Mouse (Mus musculus) forebrain, embryonic 10.5 days (tissue): ENCODE results near the gene Mtch1. TPM values are rescaled to one million over a fixed set of nuclear protein-coding genes. Genes with fewer than 3 reads are reported as not detected.
"Not testable (repeated sequence)": the region's sequence is repeated elsewhere in the genome, so short reads cannot be mapped to it uniquely, and the experiment has no call there.

Source experiments
- DNase-seq: peaks from one replicate; pipeline ENCODE4 v3.0.0-alpha.2; 2017; ENCODE audit warnings: low spot score; ENCODE audit errors: extremely low spot score
- H3K27ac ChIP-seq: fragments of 300-500 bp; sonication (generic); 2 replicates; pipeline ENCODE4 v1.5.1; 2016; ENCODE audit warnings: mild to moderate bottlenecking
- H3K27me3 ChIP-seq: fragments of 300-500 bp; sonication (generic); 2 replicates; pipeline ENCODE4 v1.6.1; 2016; ENCODE audit warnings: mild to moderate bottlenecking; ENCODE audit not compliant: poor library complexity, severe bottlenecking
- H3K36me3 ChIP-seq: fragments of 300-500 bp; sonication (generic); replicated peaks from 2 replicates; pipeline ENCODE4 v1.6.1; 2016; ENCODE audit warnings: mild to moderate bottlenecking, moderate library complexity
- H3K4me1 ChIP-seq: fragments of 300-500 bp; sonication (generic); 2 replicates; pipeline ENCODE4 v1.6.1; 2016
- H3K4me3 ChIP-seq: fragments of 300-500 bp; sonication (generic); 2 replicates; pipeline ENCODE4 v1.5.1; 2016; ENCODE audit warnings: mild to moderate bottlenecking, moderate library complexity
- H3K9me3 ChIP-seq: fragments of 300-500 bp; sonication (generic); 2 replicates; pipeline ENCODE4 v1.6.1; 2016; ENCODE audit warnings: mild to moderate bottlenecking, moderate library complexity
- WGBS: fragments of 180-500 bp; shearing (Covaris S2); methylation state at CpG from one replicate; pipeline ENCODE4 v1.1.7; 2016; 5-methylcytosine and 5-hydroxymethylcytosine counted together
- polyA plus RNA-seq: library from polyadenylated mRNA; unstranded; fragments of >200 nt; fragmentation: Nextera tagmentation; extraction: Ambion mirVana; gene quantifications from 2 replicates; pipeline ENCODE4 v1.2.1, GENCODE M21; 2016

Mtch1 gene
- polyA plus RNA-seq, 1 experiment from 2014 or later: 255 TPM

DNA sequence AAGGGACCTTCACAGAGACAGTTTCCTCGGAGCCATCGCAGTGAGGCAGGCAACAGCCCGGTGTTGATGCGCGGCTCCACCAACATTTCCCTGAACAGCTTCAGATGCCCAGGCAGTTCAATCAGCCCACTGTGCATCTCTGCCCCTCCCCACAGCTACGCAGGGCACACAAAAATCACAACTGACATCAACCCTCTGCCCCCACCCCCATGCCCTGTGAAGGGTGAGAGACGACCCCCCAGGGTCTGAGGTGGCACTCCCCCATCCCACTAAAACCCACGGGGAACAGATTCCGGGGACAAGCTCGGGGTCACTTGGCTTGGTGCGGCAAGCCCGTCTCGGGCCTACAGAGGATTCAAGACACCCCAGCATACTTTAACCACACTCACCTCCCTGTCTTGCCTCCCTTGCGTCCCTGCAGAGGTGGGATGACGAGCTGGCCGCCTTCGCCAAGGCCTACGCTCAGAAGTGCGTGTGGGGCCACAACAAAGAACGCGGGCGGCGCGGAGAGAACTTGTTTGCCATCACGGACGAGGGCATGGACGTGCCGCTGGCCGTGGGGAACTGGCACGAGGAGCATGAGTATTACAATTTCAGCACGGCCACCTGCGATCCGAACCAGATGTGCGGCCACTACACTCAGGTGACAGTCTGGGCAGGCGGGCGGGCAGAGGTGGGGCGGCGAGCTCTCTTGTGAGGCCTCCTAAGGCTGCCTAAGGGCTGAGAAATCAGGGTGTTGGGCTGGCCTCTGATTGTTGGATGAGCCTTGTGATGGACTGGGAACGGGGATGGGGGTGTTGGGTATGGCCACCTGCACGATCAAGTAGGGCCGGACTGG is 25.8 kb downstream of the Mtch1 start:
- peaks cover 79% of the 10 kb centered on the region for H3K27me3 ChIP-seq
- peaks cover 49% of the 10 kb centered on the region for H3K4me1 ChIP-seq
- H3K9me3 ChIP-seq: no peaks in the 10 kb centered on the region
- no peaks in the 10 kb centered on the region for H3K36me3 ChIP-seq
- WGBS: 9% methylated on average over 41 of the region's 41 CpGs
- DNase-seq: no peak
- peak overlapping the region; percentile 59 for H3K27ac ChIP-seq
- H3K4me3 ChIP-seq: peak overlapping the region; percentile 37

DNA sequence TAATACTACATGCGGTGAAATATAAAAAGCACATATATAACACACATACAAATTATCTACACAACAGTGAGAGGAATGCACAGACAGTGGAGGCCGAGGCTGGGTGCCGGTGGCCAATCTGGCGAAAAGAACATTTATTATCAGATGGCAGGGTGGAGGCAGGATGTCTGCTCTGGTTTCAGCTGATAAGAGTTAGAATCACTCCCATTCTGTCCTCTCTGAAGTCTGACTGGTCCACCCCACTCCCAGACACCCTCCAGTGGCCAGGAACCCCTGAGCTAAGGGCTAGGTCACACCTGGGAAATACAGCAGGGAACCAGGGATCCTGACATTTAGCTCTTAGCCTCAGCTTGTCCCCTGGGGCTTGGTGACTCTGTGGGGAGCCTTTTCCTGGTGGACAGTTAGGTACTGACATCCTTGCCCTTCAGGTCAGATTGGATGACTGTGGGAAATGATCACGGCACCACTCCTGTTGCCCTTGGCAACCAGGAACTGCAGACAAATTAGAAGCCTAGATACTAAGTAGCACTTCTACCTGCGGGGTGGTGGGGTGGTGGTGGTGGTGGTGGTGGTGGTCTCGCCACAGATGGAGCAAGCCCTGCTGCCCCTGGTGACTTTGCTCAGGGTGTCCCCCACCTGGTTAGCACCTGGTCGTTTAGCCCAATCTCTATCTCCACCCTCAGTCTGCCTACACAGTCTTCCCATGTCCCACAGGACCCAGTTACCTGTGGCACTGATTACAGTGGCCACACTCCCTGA is 27.7 kb downstream of the Mtch1 start:
- peaks cover 63% of the 10 kb centered on the region for H3K27me3 ChIP-seq
- no peaks in the 10 kb centered on the region for H3K9me3 ChIP-seq
- H3K4me1 ChIP-seq: peaks cover 50% of the 10 kb centered on the region
- WGBS: 73% methylated on average over 8 of the region's 8 CpGs
- no peak for DNase-seq
- H3K4me3 ChIP-seq: no peak overlapping the region
- H3K36me3 ChIP-seq: no peaks in the 10 kb centered on the region
- no peak overlapping the region for H3K27ac ChIP-seq

DNA sequence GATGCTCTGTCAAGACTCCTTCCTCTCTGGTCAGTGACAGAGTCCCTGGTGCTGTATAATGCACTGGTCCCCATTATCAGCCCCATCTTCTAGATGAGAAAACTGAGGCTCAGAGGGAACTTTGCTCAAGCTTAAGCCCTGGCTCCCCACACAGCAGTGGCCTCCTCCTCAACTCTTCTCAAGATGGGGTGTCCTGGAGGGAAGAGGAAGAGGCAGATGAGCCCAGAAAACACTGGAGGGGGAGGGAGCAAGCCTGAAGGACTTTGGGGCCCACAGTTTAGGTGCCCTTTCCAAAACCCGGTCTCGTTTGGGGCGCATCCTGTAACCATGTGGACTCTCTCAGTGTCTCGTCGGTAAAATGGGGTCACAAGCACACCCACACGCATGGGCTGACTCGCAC is 28.3 kb downstream of the Mtch1 start:
- no peak overlapping the region for H3K27ac ChIP-seq
- no peak overlapping the region for H3K4me3 ChIP-seq
- no peaks in the 10 kb centered on the region for H3K9me3 ChIP-seq
- H3K27me3 ChIP-seq: peaks cover 60% of the 10 kb centered on the region
- 88% methylated on average over 7 of the region's 7 CpGs for WGBS
- peaks cover 53% of the 10 kb centered on the region for H3K4me1 ChIP-seq
- no peaks in the 10 kb centered on the region for H3K36me3 ChIP-seq
- no peak for DNase-seq

DNA sequence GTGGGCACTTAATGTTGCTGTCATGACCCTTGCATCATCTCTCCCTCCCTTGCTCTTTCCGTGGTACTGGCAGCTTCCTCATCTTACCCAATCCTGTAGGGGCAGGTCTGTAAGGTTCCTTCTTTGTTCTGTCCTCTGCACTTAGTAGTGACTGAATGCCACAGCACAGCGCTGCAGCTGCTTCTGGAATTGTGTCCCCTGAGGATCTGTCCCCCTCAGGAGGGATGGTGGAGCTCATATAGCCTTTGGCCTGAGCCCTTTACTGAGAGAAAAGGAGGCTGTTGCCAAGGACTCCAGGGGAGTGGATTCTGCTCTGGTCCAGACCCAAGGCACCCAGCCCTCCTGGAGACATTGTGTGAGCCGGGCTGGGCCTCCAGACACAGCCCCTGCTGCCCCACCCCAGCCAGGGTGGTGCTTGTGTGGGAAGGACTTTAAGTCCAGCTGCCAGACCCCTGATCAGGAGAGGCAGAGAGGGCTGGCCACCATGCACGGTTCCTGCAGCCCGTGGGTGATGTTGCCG is 28.9 kb downstream of the Mtch1 start:
- Histone ChIP-seq H3K27me3 (peaks cover 53% of the 10 kb centered on the region), H3K4me1 (peaks cover 53% of the 10 kb centered on the region)
- WGBS: 54% methylated on average over 6 of the region's 6 CpGs

DNA sequence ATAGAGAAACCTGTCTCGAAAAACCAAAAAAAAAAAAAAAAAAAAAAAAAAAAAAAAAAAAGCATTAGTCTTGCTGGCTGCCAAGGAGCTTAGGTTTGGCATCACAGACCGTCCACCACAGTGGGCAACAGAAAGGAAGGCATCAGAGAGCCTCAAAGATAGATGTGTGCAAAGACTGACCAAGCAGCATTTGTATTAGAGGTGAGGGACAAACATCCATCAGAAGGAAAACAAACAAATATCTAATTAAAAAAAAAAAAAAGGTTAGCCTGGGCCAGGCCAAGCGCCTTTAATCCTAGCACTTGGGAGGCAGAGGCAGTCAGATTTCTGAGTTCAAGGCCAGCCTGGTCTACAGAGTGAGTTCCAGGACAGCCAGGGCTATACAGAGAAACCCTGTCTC is 30.4 kb downstream of the Mtch1 start, which contains the start of gene Pi16:
Gene Pi16 (plus strand): TSS at position 301 of the 400 bp plus-strand sequence.
- Histone ChIP-seq H3K4me1 (peaks cover 47% of the 10 kb centered on the region), H3K27me3 (peaks cover 39% of the 10 kb centered on the region), H3K27ac (peak within 1 kb of the TSS; percentile 48; the same call in 1 of the 2 replicates)
- DNase-seq, H3K9me3 ChIP-seq, H3K36me3 ChIP-seq, H3K4me3 ChIP-seq: not testable (repeated sequence)
- WGBS: 93% methylated on average over 3 of the region's 3 CpGs

More for the DNA sequence above, 28.9 kb downstream of the Mtch1 start:
- Histone ChIP-seq H3K36me3 (no peaks in the 10 kb centered on the region), H3K9me3 (no peaks in the 10 kb centered on the region), H3K27ac (peak overlapping the region; percentile 48), H3K4me3 (no peak overlapping the region)
- no peak for DNase-seq

DNA sequence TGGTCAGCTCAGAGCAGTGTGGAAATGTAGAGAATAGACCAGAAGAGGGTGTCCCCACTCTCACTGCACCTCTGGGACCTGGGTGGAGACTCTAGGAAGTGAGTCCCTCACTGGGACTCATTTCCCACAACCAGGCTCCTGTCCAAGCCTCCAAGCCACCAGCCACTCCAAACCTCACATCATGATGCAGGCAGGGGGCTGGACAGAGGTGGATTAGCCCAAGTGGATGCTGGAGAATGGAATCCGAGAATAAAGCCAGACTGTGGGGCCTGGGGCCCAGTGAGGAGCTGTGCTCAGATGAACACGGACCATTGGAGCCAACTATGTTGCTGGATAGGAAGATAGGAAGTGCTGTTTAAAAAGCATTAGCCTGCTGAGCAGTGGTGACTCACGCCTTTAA is 30.8 kb downstream of the Mtch1 start:
- peaks cover 6% of the 10 kb centered on the region for H3K9me3 ChIP-seq
- WGBS: 74% methylated on average over 3 of the region's 3 CpGs
- no peak for DNase-seq

DNA sequence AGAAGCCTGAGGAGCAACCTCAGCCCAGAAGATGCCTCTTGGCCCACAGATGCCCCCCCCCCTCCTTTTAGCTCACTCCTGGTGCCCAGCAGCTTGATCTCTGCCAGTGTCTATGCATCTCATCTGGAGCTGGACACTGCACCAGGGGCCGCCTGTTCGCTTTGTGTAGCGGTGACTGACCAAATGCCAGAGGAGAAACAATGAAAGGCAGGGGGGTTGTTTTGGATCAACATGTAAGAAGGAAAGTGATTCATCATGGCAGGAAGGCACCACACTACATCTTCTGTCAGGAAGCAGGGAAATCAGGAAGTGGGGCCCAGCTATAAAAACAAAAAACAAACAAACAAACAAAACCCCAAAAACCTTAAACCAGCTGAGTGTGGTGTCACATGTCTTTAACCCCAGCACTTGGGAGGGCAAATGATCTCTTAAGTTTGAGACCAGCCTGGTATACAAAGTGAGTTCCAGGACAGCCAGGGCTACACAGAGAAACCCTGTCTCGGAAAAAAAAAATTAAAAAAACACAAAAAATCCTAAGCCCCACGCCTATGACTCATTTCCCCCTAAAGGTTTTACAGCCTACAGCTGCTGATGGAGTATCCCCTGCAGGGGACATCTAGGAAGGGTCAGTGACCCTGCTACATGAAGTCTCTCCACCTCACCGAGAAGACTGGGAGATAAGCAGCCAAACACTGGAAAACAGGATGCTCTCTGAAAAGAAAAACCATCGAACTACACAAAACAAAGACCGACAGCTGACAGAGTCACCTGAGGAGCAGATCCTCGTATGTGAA is 31.9 kb downstream of the Mtch1 start:
- H3K9me3 ChIP-seq: peaks cover 6% of the 10 kb centered on the region
- no peak overlapping the region for H3K4me3 ChIP-seq
- H3K4me1 ChIP-seq: peaks cover 34% of the 10 kb centered on the region
- peaks cover 24% of the 10 kb centered on the region for H3K27me3 ChIP-seq
- 49% methylated on average over 9 of the region's 9 CpGs for WGBS
- peak overlapping the region; percentile 71 for H3K27ac ChIP-seq
- no peaks in the 10 kb centered on the region for H3K36me3 ChIP-seq
- DNase-seq: no peak

More for the DNA sequence above, 30.8 kb downstream of the Mtch1 start:
- H3K36me3 ChIP-seq: no peaks in the 10 kb centered on the region
- H3K4me1 ChIP-seq: peaks cover 42% of the 10 kb centered on the region
- H3K27me3 ChIP-seq: peaks cover 34% of the 10 kb centered on the region
- no peak overlapping the region for H3K4me3 ChIP-seq
- peak overlapping the region; percentile 48; the same call in 1 of the 2 replicates for H3K27ac ChIP-seq

DNA sequence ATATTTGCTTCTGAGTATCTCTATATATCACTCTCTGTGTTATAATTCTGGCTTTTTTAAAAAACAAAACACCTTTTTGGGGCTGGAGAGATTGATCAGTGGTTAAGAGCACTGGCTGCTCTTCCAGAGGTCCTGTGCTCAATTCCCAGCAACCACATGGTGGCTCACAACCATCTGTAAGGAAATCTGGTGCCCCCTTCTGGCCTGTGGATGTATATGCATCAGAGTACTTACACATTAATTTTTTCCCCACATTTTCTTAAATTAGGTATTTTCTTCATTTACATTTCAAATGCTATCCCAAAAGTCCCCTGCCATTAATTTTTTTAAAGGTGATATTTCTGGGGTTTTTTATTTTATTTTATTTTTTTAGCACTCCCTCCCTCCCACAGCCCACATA is 34.4 kb downstream of the Mtch1 start:
- Histone ChIP-seq H3K36me3 (no peaks in the 10 kb centered on the region), H3K4me3 (no peak overlapping the region), H3K27ac (no peak overlapping the region), H3K27me3 (no peaks in the 10 kb centered on the region), H3K4me1 (peaks cover 20% of the 10 kb centered on the region), H3K9me3 (peaks cover 6% of the 10 kb centered on the region)
- DNase-seq: no peak

DNA sequence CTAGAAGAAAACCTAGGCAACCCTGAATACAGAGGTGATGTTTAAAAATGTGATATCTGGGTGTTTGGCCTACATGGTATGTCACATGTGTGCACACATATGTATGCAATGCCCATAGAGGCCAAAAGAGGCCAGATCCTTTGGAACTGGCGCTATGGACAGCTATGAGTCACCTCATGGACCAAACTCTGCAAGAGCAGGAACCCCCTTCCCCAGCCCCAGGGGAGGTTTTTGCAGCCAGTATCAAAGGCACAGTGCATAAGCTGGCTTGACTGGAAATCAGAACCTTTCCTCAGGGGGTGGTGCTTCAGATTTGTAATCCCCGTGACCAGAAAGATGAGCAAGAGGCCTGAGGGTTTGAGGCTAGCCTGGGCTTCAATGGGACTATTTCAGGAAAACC is 35.7 kb downstream of the Mtch1 start:
- Histone ChIP-seq H3K9me3 (peaks cover 6% of the 10 kb centered on the region), H3K4me3 (no peak overlapping the region), H3K27ac (no peak overlapping the region), H3K4me1 (peaks cover 25% of the 10 kb centered on the region), H3K27me3 (no peaks in the 10 kb centered on the region), H3K36me3 (no peaks in the 10 kb centered on the region)
- WGBS: 99% methylated on average over 2 of the region's 2 CpGs
- no peak for DNase-seq

DNA sequence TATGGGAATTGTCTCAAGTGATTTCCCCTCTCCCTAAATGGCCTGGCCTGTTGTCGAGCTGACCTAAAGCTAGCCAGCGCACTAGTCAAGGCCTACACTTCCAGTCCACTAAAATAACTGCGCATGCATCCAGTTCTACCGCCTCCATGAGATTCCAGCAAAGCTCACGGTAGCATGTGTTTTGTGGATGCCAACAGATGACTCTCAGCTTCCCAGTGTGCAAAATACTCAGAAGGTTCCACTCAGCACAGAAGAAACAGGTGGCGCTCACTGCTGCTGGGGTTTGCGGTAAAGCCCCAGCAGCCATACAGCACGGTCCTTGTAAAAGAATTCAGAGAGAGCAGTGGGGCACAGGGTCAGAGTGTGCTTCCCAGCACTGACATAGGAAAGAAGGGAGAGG is 36.1 kb downstream of the Mtch1 start:
- no peak for DNase-seq
- Histone ChIP-seq H3K27me3 (no peaks in the 10 kb centered on the region), H3K27ac (no peak overlapping the region), H3K4me1 (peaks cover 20% of the 10 kb centered on the region), H3K36me3 (no peaks in the 10 kb centered on the region), H3K9me3 (peaks cover 6% of the 10 kb centered on the region), H3K4me3 (no peak overlapping the region)
- WGBS: 92% methylated on average over 8 of the region's 8 CpGs

DNA sequence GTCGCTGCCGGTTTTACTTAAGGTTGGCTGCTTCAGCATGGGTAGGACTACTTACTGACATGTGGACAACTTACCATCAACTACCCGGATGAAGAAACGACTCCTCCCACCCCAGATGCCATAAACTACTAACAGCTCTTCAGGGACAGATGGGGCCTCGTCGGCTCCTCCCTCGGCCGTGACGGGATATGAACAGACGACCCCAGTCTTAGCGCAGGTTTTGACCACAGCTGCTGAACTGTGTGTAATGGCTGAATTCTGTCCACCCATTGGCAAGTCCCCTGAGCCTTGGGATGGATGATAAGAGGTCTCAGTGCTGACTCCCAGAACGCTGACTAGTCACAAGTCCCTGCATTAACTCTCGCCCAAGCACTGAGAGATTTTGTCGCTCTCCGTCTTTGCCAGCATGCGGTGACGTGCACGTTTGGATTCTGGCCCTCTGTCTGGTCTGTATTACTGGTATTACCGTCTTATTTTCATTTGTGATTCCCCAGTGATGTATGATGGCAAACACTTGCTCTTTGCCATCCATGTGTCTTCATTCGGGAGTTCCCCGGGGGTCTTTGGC is 37.6 kb downstream of the Mtch1 start:
- no peak for DNase-seq
- Histone ChIP-seq H3K4me1 (peaks cover 20% of the 10 kb centered on the region), H3K36me3 (no peaks in the 10 kb centered on the region), H3K4me3 (no peak overlapping the region), H3K27ac (no peak overlapping the region), H3K27me3 (no peaks in the 10 kb centered on the region), H3K9me3 (peaks cover 6% of the 10 kb centered on the region)
- 91% methylated on average over 21 of the region's 21 CpGs for WGBS

DNA sequence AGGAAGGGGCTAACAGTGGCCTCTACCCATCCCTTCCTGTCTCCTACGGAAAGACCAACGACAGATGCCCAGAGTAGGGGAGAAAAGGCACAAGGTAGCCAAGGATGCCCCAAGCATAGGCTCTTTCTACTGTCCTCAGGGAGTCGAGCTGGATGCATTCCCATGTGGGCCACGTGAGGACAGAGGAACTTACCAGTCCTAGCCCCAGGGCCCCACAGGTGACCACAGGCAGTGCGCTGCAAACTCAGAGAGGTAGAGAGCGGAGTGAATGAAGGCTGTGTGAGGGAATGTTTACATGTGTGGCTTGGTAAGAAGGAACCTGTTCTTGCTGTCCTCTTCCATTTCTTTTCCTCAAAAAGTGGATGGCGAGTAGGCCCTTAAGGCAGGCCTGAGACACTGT is 41.9 kb downstream of the Mtch1 start:
- no peak for DNase-seq
- peaks cover 16% of the 10 kb centered on the region for H3K36me3 ChIP-seq
- no peaks in the 10 kb centered on the region for H3K9me3 ChIP-seq
- no peak overlapping the region for H3K4me3 ChIP-seq
- WGBS: 55% methylated on average over 7 of the region's 7 CpGs
- peaks cover 48% of the 10 kb centered on the region for H3K4me1 ChIP-seq
- H3K27me3 ChIP-seq: no peaks in the 10 kb centered on the region
- H3K27ac ChIP-seq: peak overlapping the region; percentile 56; the same call in 1 of the 2 replicates
